Comparison of ENCODE assay signal across 8 mouse cellular contexts in the genomic region with DNA sequence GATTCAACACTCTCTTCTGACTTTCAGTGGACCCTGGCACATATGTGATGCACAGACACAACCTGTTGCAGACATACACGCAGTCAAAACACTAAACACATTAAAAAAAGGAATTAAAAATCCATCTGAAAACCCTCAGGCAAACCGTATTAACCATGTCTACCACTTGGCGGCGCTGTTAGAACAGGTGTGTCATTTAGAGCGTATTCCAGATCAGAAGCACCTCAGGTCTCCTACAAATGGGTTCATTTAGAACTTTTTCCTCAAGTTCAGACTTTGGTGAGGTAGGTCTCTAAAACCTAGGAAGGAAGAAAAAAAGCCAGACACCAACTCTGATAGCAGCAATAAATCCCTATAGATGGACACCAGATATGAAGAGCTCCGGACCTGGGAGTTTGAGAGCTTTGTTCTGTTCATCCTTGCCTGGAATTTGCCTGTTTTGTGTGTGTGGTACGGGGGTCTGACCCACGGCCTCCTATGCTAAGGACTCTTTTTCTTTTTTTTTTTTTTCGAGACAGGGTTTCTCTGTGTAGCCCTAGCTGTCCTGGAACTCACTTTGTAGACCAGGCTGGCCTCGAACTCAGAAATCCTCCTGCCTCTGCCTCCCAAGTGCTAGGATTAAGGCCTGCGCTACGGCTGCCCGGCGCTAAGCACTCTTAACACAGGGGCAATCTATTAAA. TPM values are rescaled to one million over a fixed set of nuclear protein-coding genes. Genes with fewer than 3 reads are reported as not detected.
A peak's percentile ranks its signal among the peaks of the same experiment; 100 is the strongest.
DNase-seq lines count a peak whose midpoint lies in the region; ATAC-seq and TF ChIP-seq lines count a peak whose summit lies in the region.

No protein-coding gene starts in this region.

- H3K36me3 ChIP-seq in embryonic facial prominence, embryonic 13.5 days: peaks cover 3% of the 10 kb centered on the region
- H3K36me3 ChIP-seq in heart, embryonic 14.5 days (ENCODE audit: control insufficient read depth, insufficient read depth, low read length): peaks cover 5% of the 10 kb centered on the region; the same call in 1 of the 2 replicates
- peaks cover 6% of the 10 kb centered on the region; the same call in 1 of the 2 replicates for H3K36me3 ChIP-seq in liver, embryonic 13.5 days
- no peaks in the 10 kb centered on the region for H3K36me3 ChIP-seq in neural tube, embryonic 11.5 days (ENCODE audit: control insufficient read depth, insufficient read depth, low read length)
- H3K36me3 ChIP-seq in testis, adult 2 months (ENCODE audit: control insufficient read depth, insufficient read depth, low read length): no peaks in the 10 kb centered on the region; the same call in none of the 2 replicates

- peak overlapping the region; percentile 59; the same call in 1 of the 2 replicates for H3K9ac ChIP-seq in embryonic facial prominence, embryonic 13.5 days
- H3K9ac ChIP-seq in heart, embryonic 14.5 days (ENCODE audit: low read length): peak overlapping the region; percentile 42; the same call in 1 of the 2 replicates
- peak overlapping the region; percentile 68 for H3K9ac ChIP-seq in liver, embryonic 13.5 days
- no peak overlapping the region for H3K9ac ChIP-seq in neural tube, embryonic 11.5 days (ENCODE audit: low read length)

- no peaks in the 10 kb centered on the region for H3K9me3 ChIP-seq in embryonic facial prominence, embryonic 13.5 days
- no peaks in the 10 kb centered on the region for H3K9me3 ChIP-seq in heart, embryonic 14.5 days (ENCODE audit: control insufficient read depth, low read length)
- no peaks in the 10 kb centered on the region for H3K9me3 ChIP-seq in liver, embryonic 13.5 days (replicated peaks)
- no peaks in the 10 kb centered on the region for H3K9me3 ChIP-seq in neural tube, embryonic 11.5 days (ENCODE audit: control insufficient read depth, low read length)

- H3K27ac ChIP-seq in embryonic facial prominence, embryonic 13.5 days: peak overlapping the region; percentile 89
- H3K27ac ChIP-seq in heart, embryonic 14.5 days (replicated peaks in 1 of 2; ENCODE audit: control insufficient read depth in 1 of 2, insufficient read depth in 1 of 2, low read depth in 2 of 2, low read length in 2 of 2): peak overlapping the region; percentile 72 to 75
- H3K27ac ChIP-seq in liver, embryonic 13.5 days: peak overlapping the region; percentile 93
- peak overlapping the region; percentile 75; the same call in 1 of the 2 replicates for H3K27ac ChIP-seq in neural tube, embryonic 11.5 days (ENCODE audit: low read depth, low read length)
- H3K27ac ChIP-seq in testis, adult 2 months (ENCODE audit: control insufficient read depth, insufficient read depth, low read depth, low read length): peak overlapping the region; percentile 98

- peak overlapping the region; percentile 62 for H3K4me2 ChIP-seq in embryonic facial prominence, embryonic 13.5 days
- H3K4me2 ChIP-seq in heart, embryonic 14.5 days (ENCODE audit: low read length): peak overlapping the region; percentile 58
- H3K4me2 ChIP-seq in liver, embryonic 13.5 days: peak overlapping the region; percentile 72
- peak overlapping the region; percentile 46 for H3K4me2 ChIP-seq in neural tube, embryonic 11.5 days (ENCODE audit: low read depth)

- DNase-seq in B cell, adult 2 months: peak; percentile 87
- peak; percentile 75 for DNase-seq in adrenal gland, postnatal 14 days
- DNase-seq in kidney, postnatal 36 days: peak; percentile 69 to 88
- peak; percentile 62 for DNase-seq in liver, embryonic 13.5 days
- peak; percentile 39 for DNase-seq in neural tube, embryonic 11.5 days (ENCODE audit: low spot score)

- WGBS in embryonic facial prominence, embryonic 13.5 days: 38% methylated on average over 14 of the region's 14 CpGs
- 33% methylated on average over 14 of the region's 14 CpGs for WGBS in heart, embryonic 14.5 days
- 24% methylated on average over 14 of the region's 14 CpGs for WGBS in liver, embryonic 13.5 days (ENCODE audit: insufficient replicate concordance)
- whole genome bisulfite sequencing in neural tube, embryonic 11.5 days: 36% methylated on average over 14 of the region's 14 CpGs

- peak overlapping the region; percentile 73 for H3K4me3 ChIP-seq in embryonic facial prominence, embryonic 13.5 days
- peak overlapping the region; percentile 30 to 71; a peak in 3 of 4 replicates for H3K4me3 ChIP-seq in heart, embryonic 14.5 days (ENCODE audit: control insufficient read depth in 1 of 2, insufficient read depth in 1 of 2, low read depth in 1 of 2, low read length in 2 of 2)
- H3K4me3 ChIP-seq in liver, embryonic 13.5 days (replicated peaks): peak overlapping the region; percentile 90
- peak overlapping the region; percentile 21 for H3K4me3 ChIP-seq in neural tube, embryonic 11.5 days (ENCODE audit: low read depth, low read length)
- H3K4me3 ChIP-seq in testis, adult 2 months (ENCODE audit: control insufficient read depth, low read depth, low read length): peak overlapping the region; percentile 90

- peaks cover 2% of the 10 kb centered on the region for H3K27me3 ChIP-seq in embryonic facial prominence, embryonic 13.5 days
- no peaks in the 10 kb centered on the region for H3K27me3 ChIP-seq in heart, embryonic 14.5 days (ENCODE audit: control insufficient read depth, insufficient read depth, low read length)
- H3K27me3 ChIP-seq in liver, embryonic 13.5 days: peaks cover 14% of the 10 kb centered on the region
- H3K27me3 ChIP-seq in neural tube, embryonic 11.5 days (ENCODE audit: control insufficient read depth, insufficient read depth, low read length): no peaks in the 10 kb centered on the region
- H3K27me3 ChIP-seq in testis, adult 2 months (ENCODE audit: control insufficient read depth, insufficient read depth, low read length): no peaks in the 10 kb centered on the region

- no peak for ATAC-seq in embryonic facial prominence, embryonic 13.5 days (ENCODE audit: insufficient number of reproducible peaks, insufficient read depth, low FRiP score, low TSS enrichment, low read depth)
- no peak for ATAC-seq in heart, embryonic 14.5 days (ENCODE audit: insufficient number of reproducible peaks, insufficient read depth, low FRiP score, low read depth)
- ATAC-seq in liver, embryonic 13.5 days (ENCODE audit: low read depth): peak; percentile 11; the same call in 1 of the 2 replicates
- no peak for ATAC-seq in neural tube, embryonic 11.5 days (ENCODE audit: insufficient read depth, low FRiP score, low TSS enrichment)

- peak; percentile 34; the same call in 1 of the 2 replicates for TF ChIP-seq CTCF in testis, adult 2 months (IDR thresholded peaks at IDR 0.05; ENCODE audit: control insufficient read depth, insufficient read depth, insufficient replicate concordance, low read depth, low read length)

- peaks cover 19% of the 10 kb centered on the region for H3K4me1 ChIP-seq in embryonic facial prominence, embryonic 13.5 days
- H3K4me1 ChIP-seq in heart, embryonic 14.5 days (ENCODE audit: control insufficient read depth in 2 of 2, insufficient read depth in 2 of 2, low read length in 2 of 2): peaks cover 8 to 15% of the 10 kb centered on the region in 2 experiments
- H3K4me1 ChIP-seq in liver, embryonic 13.5 days (replicated peaks): peaks cover 42% of the 10 kb centered on the region
- peaks cover 7% of the 10 kb centered on the region; the same call in 1 of the 2 replicates for H3K4me1 ChIP-seq in neural tube, embryonic 11.5 days (ENCODE audit: control insufficient read depth, insufficient read depth, low read length)
- H3K4me1 ChIP-seq in testis, adult 2 months (ENCODE audit: control insufficient read depth, insufficient read depth, low read length): peaks cover 13% of the 10 kb centered on the region

- TF ChIP-seq POLR2A in testis, adult 2 months (IDR thresholded peaks at IDR 0.05; ENCODE audit: control insufficient read depth, low read depth, low read length): no peak

RNA-seq across cellular contexts. Expression of gene Ilf3, which starts 1.0 kb away (rescaled TPM):
- 55.3 and 64.4 TPM in 2 replicates for total RNA-seq in adrenal gland, postnatal 14 days (2021)
- polyA plus RNA-seq in embryonic facial prominence, embryonic 13.5 days (2015; fragmentation: Nextera tagmentation; extraction: Ambion mirVana): 248 and 252 TPM in 2 replicates
- polyA plus RNA-seq in heart, embryonic 14.5 days (2014; fragmentation: Nextera tagmentation; extraction: Ambion mirVana): 103 and 109 TPM in 2 replicates
- polyA plus RNA-seq in liver, embryonic 13.5 days (2015; fragmentation: Nextera tagmentation; extraction: Ambion mirVana): 50.9 and 58.8 TPM in 2 replicates
- 270 and 288 TPM in 2 replicates for polyA plus RNA-seq in neural tube, embryonic 11.5 days (2014; fragmentation: Nextera tagmentation; extraction: Ambion mirVana)
- polyA plus RNA-seq in testis, adult 2 months (2012; rRNA removed): 81.9 and 82.1 TPM in 2 replicates

RNA-seq across cellular contexts. Expression of gene Qtrt1, which starts 45.0 kb away (rescaled TPM):
- 13.9 and 20.8 TPM in 2 replicates for total RNA-seq in adrenal gland, postnatal 14 days (2021)
- polyA plus RNA-seq in embryonic facial prominence, embryonic 13.5 days (2015; fragmentation: Nextera tagmentation; extraction: Ambion mirVana): 47.0 and 53.5 TPM in 2 replicates
- polyA plus RNA-seq in heart, embryonic 14.5 days (2014; fragmentation: Nextera tagmentation; extraction: Ambion mirVana): 22.7 and 24.3 TPM in 2 replicates
- 24.3 and 28.6 TPM in 2 replicates for polyA plus RNA-seq in liver, embryonic 13.5 days (2015; fragmentation: Nextera tagmentation; extraction: Ambion mirVana)
- polyA plus RNA-seq in neural tube, embryonic 11.5 days (2014; fragmentation: Nextera tagmentation; extraction: Ambion mirVana): 47.8 and 51.8 TPM in 2 replicates
- polyA plus RNA-seq in testis, adult 2 months (2012; rRNA removed): 19.6 and 23.2 TPM in 2 replicates

RNA-seq across cellular contexts. Expression of gene Slc44a2, which starts 46.2 kb away (rescaled TPM):
- total RNA-seq in adrenal gland, postnatal 14 days (2021): 40.4 and 56.5 TPM in 2 replicates
- polyA plus RNA-seq in embryonic facial prominence, embryonic 13.5 days (2015; fragmentation: Nextera tagmentation; extraction: Ambion mirVana): 120 and 123 TPM in 2 replicates
- 66.4 and 67.9 TPM in 2 replicates for polyA plus RNA-seq in heart, embryonic 14.5 days (2014; fragmentation: Nextera tagmentation; extraction: Ambion mirVana)
- 17.3 and 19.1 TPM in 2 replicates for polyA plus RNA-seq in liver, embryonic 13.5 days (2015; fragmentation: Nextera tagmentation; extraction: Ambion mirVana)
- polyA plus RNA-seq in neural tube, embryonic 11.5 days (2014; fragmentation: Nextera tagmentation; extraction: Ambion mirVana): 79.1 and 81.5 TPM in 2 replicates
- polyA plus RNA-seq in testis, adult 2 months (2012; rRNA removed): 35.1 and 47.1 TPM in 2 replicates

RNA-seq across cellular contexts. Expression of gene Ap1m2, which starts 54.5 kb away (rescaled TPM):
- not detected in 2 replicates for total RNA-seq in adrenal gland, postnatal 14 days (2021)
- polyA plus RNA-seq in embryonic facial prominence, embryonic 13.5 days (2015; fragmentation: Nextera tagmentation; extraction: Ambion mirVana): 22.3 and 30.1 TPM in 2 replicates
- 0.30 TPM in 1 of 2 replicates, not detected in the other for polyA plus RNA-seq in heart, embryonic 14.5 days (2014; fragmentation: Nextera tagmentation; extraction: Ambion mirVana)
- polyA plus RNA-seq in liver, embryonic 13.5 days (2015; fragmentation: Nextera tagmentation; extraction: Ambion mirVana): 0.17 and 0.24 TPM in 2 replicates
- 2.0 and 2.7 TPM in 2 replicates for polyA plus RNA-seq in neural tube, embryonic 11.5 days (2014; fragmentation: Nextera tagmentation; extraction: Ambion mirVana)
- 3.0 and 3.8 TPM in 2 replicates for polyA plus RNA-seq in testis, adult 2 months (2012; rRNA removed)

RNA-seq across cellular contexts. Expression of gene Dnm2, which starts 58.0 kb away (rescaled TPM):
- 93.2 and 101 TPM in 2 replicates for total RNA-seq in adrenal gland, postnatal 14 days (2021)
- 74.5 and 79.8 TPM in 2 replicates for polyA plus RNA-seq in embryonic facial prominence, embryonic 13.5 days (2015; fragmentation: Nextera tagmentation; extraction: Ambion mirVana)
- polyA plus RNA-seq in heart, embryonic 14.5 days (2014; fragmentation: Nextera tagmentation; extraction: Ambion mirVana): 57.1 and 58.2 TPM in 2 replicates
- 51.8 and 56.8 TPM in 2 replicates for polyA plus RNA-seq in liver, embryonic 13.5 days (2015; fragmentation: Nextera tagmentation; extraction: Ambion mirVana)
- 66.3 and 69.7 TPM in 2 replicates for polyA plus RNA-seq in neural tube, embryonic 11.5 days (2014; fragmentation: Nextera tagmentation; extraction: Ambion mirVana)
- 158 and 183 TPM in 2 replicates for polyA plus RNA-seq in testis, adult 2 months (2012; rRNA removed)

Comparison
In these comparisons a context has a peak if more than half of its experiments do, and no peak if none do; other contexts are left out.
1. H3K4me3 ChIP-seq: peak in every context shown above with its lines; median percentile 90 in liver, embryonic 13.5 days; 90 in testis, adult 2 months; 73 in embryonic facial prominence, embryonic 13.5 days; 50 in heart, embryonic 14.5 days; 21 in neural tube, embryonic 11.5 days.